Mouse (Mus musculus) embryo, embryonic 11 days (tissue): ENCODE data around the gene Nr1h4.
"Not testable (repeated sequence)": the region's sequence is repeated elsewhere in the genome, so short reads cannot be mapped to it uniquely, and the experiment has no call there.

Experiments used
- DNase-seq: peaks from one replicate; pipeline ENCODE4 v3.0.0-alpha.2; 2015

The Nr1h4 gene

DNA sequence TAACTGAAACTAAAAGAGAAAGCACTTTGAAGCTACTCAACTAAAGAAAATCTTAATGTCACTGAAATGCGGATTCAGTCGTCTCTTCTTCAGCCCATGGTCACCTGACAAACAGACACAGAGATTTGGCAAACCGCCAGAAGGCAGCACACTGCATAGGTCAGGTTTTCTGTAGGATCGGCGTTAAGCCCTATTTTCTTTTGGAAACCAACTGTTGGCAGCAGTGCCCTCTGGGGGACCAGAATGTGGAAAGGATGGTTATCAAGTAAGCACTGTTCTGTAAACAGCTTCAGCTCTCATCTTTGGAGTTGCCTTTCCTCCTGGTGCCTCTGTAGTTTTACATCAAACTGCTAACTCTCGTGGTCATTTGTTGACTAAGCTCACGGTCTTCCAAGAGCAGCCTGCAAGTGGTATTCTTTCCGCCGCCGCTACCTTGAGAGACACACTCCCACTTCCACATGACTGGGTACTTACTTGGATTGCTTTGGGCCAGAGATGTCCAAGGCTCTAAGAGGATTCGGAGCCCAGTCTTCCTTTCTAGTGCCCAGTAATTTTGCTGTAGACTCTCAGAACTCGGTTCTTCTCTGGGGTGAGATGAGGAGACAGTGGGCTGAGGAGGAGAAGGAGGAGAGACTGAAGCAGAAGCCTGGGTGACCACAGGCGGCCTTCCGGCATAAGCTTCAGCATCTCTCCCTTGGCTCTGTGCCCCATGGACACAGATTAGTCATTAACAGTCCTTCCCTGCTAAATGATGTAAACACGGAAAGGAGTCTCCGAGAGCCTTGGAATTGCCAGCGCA, at the start of gene Nr1h4:
Gene Nr1h4 (minus strand): TSS at position 657 of the 799 bp plus-strand sequence.
- DNase-seq: no peak

DNA sequence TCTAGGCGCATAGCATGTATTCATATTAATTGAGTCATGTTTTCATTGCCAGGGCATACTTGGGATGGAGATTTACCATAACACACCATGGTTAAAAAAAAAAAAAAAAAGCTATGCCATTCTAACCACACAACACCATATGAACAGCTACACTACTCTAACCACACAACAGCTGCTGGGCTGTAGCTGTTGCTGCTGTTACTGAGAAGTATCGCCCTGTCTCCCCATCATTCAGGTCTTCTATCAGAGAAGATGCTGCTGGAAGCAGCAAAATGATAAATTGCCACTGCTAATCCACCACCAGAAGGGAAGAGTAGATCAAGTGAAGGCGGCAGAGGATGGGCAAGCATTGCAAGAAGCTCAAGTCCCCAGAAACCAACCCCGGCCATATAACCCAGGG, 45.4 kb upstream of the Nr1h4 start:
- DNase-seq: no peak

DNA sequence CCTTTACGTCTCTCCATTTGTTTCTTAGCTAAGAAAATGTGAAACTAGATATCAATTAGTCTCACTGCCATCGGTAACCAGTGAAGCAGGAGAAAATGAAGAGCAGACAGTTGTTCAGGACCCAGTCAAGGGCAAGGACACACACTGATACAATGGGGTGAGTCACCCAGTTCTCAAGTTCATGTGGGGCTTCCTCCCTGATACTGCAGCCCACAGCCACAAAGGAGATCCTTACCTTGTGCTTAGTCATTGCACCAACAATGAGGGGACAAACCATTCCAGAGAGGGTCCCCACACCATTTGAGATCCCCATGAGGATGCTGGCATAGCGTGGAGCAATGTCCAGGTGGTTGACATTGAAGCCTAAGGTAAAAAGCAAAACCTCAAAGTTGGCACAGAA, 44.3 kb upstream of the Nr1h4 start:
- no peak for DNase-seq

DNA sequence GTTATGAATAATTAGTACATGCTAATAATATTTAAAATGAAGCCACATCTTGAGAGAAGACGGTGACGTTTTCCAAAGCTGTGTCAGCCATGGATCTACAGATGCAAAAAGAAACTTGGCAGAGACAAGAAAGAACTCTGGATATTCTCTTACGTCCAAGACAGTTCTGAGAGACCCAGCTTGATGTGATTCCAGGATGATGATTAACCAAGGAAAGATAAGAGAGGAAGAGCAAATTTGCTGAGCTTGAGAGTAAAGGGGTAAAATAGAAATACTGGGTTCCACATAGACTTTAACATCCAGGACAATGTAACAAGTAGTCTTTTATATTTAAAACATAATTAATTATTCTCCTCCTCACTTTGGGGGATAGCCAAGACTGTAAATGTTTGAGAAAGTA, 40.0 kb upstream of the Nr1h4 start:
- no peak for DNase-seq

DNA sequence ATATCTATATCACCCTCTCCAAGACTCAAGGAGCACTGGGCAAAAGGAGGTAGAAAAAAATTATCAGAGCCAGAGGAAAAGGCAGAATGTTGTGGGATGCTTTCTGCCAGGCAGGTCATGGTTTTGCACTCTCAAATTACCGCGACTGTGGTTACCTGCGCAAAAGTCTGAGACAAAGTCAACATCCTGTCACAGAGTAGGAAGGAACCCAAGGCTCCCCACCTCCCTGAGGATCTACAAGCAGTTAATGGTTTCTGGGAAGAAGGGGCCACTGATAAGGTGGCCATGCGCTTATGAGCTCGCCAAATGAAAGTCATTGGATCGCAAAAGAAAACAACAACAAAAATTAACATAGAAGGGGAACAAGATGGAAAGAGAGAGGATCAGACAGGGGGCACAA, 39.6 kb upstream of the Nr1h4 start:
- DNase-seq: no peak

DNA sequence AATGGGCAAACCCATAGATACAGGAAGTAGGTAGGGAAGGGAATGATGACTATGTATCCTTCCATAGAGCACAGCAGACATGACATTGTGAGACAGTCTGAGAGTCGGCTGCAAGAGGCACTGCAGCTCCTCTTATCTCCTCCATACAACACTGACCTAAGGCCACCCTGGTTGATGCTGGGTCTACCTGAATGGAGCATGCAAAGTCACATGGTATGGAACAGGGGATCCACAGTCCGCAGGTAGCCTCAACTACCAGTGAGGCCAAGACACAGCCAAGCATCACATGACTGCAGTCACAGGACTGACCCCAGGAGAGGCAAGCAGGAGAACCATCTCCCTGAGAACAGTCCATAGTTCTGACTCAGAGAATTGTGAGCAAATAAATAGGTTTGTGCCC, 34.0 kb upstream of the Nr1h4 start:
- DNase-seq: no peak

DNA sequence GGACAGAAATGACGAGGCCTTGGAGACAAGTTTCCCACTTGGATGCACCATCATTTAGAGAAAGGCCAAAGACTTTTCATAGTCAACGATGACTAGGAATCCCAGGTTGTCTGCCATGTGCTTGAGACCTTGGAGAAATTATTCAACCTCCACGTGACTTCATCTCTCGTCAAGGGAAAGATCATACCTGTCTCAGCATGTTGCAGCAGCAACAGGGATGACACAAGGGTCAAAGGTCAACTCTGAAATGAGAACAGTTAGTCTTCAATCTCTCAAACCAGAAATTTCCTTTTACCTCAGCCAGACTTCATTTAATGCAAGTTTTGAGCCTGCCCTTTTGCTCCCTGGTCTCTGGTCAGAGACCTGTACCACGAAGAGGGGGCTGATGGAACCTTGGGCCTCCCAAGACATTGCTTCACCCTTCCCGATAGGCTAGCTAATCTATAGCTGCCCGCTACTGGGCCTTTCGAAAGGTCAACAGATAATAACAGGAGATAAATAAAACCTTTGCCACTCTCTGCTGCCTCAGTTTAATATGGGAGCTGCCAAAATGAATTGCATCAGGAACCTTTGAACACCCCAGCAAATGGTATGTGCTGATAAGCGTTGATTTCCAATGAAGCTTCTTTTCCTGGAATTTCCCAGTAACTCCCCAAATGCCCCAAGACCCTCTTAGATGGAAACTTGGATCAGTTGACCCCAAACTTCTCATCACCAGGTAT, 32.1 kb upstream of the Nr1h4 start:
- DNase-seq: no peak

DNA sequence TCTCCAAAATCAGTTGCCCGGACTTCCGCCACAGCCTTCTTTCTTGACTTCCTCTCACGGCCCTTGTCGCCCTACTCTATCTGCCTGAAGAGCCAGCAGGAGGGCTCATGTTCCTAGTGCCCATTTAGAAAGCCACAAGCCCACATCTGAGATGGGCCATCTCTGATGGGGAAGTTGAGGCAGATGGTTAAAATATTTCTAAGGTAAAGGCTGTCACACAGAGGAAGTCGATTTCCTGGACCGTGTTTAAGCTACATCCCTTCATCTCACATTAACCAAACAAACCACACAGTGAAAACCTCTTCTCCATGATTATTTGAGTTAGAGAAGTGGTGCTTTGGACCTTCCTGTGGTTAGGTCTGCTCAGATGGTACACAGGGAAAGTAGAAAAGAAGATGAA, 28.7 kb upstream of the Nr1h4 start:
- no peak for DNase-seq

DNA sequence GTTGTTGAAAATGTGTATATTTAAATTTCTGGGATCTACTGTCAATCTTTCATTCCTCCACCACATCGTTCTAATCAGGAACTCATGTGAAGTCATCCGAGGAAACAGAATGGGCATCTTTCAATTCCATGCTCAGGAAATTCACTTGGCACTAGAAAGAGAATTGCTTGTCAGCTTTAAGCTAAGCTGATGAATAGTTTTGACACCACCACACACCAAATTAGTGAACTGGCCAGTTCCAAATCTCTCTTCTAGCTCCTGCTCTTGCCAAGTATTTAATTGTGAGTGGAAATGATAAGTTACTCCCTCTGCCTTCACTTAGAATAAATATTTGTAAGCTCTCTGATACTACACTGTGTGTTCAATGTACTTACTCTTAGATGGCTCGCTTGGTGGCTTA, 26.0 kb upstream of the Nr1h4 start:
- DNase-seq: no peak

DNA sequence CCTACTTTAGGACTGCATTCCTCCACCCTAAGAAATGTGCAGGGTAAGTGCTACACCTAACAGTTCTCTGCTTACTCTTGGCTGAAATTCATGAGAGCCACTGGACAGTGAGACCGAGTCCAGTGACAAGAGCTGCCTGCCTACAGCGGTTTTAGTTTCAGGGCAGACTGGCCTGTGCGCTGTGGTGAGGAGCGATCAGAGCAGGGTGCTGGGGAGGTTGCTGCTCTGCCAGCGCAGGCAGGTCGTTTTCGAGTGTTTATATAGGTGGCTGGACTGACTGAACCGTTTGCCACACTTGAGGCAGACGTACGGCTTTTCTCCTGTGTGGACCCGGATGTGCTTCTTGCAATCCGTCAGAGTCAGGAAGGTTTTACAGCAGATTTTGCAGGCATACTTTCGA, 21.5 kb upstream of the Nr1h4 start:
- not testable (repeated sequence) for DNase-seq

DNA sequence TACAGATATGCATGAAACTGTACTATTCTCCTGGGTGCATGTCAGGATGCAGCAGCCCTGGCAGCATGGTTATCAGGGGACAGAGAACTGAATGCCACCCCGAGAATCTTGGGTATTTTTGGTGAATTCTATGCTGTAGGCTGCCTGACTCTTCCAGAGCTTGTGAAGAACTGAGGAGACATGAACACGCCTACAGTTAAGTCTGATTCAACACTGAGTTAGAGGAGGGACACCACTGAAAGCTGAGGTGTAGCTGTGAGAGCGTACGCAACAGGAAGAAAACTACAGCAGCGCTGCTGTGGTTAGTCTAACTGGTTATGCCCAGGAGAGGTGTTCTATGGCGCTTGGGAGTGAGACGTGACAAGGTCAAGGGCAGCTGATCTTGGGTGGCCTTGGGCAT, 20.5 kb upstream of the Nr1h4 start:
- not testable (repeated sequence) for DNase-seq

DNA sequence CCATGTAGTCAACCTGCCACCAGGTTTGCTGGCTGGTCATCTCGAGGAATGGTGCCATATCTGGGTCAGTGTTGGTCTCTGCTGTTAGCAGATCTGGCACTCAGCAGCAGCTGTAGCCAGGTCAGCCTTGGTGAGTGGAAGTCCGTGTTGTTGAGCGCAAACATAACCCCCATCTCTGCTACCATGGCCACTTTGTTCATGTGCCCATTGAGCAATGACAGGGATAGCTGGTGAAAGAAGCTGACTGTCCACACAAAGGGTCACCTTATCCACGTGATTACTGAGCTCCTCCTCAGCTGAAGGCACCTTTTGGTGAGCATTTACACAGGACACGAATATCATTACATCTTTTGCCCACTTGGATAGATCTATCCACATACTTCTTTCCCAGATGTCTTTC, 19.6 kb upstream of the Nr1h4 start:
- no peak for DNase-seq

DNA sequence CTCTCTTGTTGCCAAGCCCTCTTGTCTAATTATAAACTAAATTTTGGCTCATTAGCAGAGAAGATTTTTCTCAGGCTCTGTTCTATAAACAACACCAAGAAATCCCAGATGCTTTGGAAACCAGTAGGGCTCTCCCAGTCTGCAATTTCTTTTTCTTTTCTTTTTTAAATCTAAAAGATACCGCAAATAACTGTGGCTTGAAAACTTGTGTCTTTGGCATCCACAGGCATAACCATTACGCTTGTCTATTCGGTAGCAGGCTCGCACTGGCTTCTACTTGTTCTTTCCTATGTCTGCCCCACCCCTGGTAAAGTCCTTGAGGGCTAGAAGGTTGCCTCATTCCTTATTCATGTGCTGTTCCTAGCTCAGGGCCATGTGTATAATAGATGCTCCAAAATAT, 18.3 kb upstream of the Nr1h4 start:
- no peak for DNase-seq

DNA sequence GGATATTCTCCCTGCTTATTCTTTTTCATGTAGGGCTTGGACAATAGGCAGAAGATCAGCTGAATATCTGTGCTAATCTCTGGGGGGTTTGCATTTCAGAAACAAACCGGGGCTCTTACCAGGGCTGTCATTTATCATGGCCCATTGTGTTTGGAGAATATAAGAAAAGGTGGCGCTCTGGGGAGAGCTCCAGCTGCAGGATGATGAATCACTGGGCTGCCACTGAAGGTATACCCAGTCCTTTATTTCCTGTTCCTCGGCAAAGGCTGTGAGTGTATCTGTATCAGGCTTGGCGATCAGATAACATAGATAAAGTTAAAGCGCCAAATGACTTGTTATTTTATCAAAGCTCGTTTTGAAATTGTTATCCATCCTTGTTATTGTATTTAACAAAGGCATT, 14.6 kb upstream of the Nr1h4 start:
- peak; percentile 11 for DNase-seq

DNA sequence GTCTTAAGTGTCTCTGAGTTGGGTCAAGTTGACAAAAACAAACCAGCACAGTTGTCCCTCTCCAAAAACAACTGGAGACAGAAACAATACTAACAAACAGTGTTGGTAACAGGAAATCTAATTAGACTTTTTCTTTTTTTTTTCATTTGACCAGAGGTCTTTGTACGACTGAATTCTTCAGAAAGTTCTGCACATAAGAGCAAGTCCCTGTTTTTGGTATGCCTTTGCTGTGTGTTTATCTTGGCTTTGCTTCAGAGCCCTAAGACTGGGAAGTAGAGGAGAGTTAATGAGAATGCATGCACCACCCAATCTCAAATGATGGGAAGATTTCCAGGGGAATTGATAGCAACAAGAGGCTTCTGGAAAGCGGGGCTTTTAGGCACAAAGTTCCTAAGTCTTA, 13.6 kb upstream of the Nr1h4 start:
- no peak for DNase-seq

DNA sequence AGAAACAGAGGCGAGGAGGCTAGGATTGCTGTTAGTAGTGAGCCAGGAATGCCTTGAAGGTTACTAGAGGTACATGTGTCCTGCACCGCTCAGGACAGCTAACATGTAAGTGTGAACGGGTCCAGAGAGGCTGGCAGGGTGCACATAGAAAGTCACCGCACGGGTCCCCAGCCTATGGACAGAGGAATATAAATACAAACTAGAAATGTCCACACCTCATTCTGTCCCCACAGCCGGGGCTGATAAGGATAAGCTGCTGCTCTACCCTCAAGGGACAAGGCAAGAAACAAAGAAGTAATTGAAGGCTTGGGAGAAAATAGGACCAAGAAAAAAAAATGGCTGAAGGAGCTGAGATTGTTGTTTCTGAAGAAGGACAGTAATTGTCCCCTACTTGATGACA, 10.5 kb upstream of the Nr1h4 start:
- DNase-seq: no peak

DNA sequence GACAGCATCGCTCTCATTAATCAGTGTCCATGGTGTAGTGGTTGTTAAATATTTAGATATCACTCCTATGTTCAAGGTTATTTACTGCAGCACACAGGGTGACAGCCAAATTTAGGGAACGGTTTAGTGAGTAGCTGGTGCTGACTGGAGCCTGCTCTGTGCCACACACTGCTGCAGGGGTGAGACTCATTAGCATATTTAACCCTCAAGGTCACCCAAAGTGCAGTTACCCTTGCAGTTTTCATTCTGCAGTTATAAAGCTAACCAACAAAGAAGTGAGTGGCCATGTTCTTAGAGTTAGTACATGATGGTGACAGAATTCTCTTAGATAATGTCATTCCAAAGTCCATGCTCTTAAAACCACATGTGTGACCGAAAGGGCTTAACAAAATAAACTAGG, 8.9 kb upstream of the Nr1h4 start:
- no peak for DNase-seq

DNA sequence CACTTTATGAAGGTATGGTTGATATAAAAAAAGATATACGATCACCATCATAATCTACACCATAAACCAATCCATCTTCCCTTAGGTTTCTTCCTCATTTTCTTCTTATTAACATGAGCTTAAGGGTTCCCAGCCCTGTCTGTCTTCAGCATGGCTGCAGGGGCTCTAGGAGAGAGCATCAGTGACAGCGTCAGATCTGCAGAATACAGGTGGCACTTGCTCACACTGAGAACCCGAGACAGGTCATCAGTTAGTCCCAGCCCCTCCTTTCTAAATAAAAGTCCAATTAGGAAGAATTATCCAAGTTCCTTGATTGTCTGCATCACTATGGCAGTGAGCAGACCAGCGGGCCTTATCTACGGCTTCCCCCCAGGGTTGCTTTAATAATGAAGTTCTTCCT, 934 bp downstream of the Nr1h4 start:
- DNase-seq: no peak

DNA sequence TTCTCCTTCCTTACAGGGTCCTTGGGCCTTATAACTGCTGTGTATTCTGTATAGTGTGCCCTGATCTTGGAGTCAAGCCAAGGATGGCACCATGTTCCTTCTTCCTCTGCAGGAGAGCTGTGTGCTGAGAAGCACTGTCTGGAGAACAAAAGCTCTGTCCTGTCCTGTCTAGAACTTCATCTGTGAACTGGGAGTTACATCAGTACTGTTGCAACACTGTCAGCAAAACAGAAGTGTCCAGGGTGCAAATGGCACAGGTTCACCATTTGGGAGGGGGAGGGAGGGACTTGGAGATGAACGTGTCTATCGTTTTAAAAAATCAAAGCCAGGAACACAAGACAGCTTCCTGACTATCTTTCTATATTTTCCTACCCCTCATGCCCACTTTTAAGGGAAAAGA, 1.4 kb downstream of the Nr1h4 start:
- no peak for DNase-seq

DNA sequence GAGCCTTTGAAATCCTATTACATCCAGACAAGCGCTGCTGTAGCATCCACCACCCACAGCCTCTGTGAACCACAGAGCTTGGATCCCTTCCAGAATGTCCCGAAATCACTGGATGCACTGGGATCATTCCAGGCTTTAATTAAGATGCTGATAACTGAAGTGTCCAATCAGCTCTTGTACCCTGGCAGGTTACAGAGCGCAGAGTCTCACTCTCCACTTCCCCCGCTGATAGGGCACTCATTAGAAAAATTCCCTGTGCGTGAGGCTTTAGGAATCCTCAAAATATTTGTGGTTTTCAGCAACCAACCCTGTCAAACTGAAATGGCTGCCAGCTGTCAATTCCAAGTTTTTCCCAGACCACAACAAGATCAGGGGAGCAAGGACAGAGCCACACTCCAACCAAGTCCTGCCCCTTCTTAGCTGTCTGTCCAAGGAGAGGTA, 2.2 kb downstream of the Nr1h4 start:
- no peak for DNase-seq

DNA sequence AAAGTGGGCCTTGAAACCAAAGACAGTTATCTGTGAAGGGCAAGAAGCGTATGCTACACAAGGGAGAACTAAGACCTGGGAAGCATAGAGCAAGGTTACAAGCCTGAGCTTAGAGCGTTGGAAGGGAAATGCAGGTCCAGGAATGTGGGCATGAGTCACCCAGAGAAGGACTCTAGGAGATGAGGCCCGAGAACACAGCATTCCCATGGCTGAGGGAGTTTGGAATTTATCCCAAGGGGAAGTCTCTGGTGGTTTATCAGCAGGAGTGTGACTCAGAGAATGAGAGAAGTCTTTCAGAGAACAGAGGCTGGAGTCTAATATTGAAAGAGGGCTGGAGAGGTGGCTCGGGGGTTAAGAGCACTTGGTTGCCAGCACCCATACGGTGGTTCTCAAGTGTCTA, 6.3 kb downstream of the Nr1h4 start:
- DNase-seq: no peak

DNA sequence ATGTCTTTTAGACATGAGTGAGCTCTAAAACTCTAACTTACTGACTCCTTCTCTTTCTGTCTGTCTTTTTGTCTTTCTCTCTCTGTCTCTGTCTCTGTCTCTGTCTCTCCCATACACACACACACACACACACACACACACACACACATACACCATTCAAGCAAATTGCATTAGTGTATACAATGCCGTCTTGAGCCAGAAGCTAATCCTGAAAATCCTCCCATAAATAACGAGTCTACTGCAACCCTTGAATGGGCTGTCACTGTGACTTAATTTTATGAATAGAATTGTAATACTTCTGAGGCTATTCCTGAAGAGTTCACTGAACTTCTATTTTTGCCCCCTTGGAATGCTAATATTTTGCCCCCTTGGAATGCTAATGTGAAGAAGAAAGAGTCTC, 7.6 kb downstream of the Nr1h4 start:
- no peak for DNase-seq

DNA sequence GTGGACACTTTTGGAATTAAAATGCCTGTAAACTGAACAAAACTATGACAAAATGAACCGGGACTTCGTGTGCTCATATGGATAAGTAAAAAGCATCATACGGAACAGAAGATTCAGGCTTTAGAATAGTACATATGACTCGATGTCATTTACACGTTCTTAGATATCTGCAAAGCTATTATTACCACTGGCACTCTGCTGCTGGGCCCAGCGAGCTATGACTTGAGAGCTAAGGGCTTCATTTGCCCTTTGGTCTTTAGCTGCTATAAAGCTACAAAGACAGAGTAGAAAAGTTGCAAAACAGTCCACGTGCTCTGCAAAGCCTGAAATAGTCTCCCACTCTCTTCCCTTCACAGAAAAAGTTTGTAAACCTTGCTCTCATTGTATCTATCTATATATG, 10.9 kb downstream of the Nr1h4 start:
- DNase-seq: no peak

DNA sequence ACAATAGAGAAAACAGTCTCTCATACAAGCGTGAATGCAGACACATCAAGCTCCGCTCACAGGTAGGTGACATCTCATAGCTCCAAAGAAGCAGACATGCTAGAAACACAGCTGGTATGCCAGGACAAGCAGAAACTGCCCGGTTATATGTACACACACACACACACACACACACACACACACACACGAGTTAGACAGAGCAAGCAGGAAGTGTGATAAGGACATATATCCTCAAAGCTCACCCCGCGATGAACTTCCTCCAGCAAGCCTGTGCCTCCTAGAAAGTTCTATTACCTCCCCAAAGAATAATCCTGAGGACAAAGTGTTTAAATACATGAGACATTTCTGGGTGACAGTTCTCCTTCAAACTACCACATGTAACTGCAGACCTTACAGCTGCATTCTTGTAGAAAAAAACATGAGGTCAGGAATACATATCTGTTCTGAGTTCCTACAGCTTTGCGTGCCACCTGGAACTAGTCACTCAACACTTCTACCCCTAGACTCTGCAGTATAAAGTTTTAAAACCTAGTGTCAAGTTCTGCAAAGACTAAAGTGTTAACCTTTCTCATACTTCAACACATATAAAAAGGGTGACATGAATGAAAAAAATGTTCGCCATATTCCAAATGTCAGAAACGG, 11.5 kb downstream of the Nr1h4 start:
- no peak for DNase-seq
